Mouse (Mus musculus) limb, embryonic 11.5 days (tissue): Measurements from ENCODE around the gene Rcan1. TPM values are rescaled to one million over a fixed set of nuclear protein-coding genes. Genes with fewer than 3 reads are reported as not detected.

Source experiments
- ATAC-seq: fragments of 200-750 bp; cut with Nextera tagmentation; 2 replicates; pipeline ENCODE4 v1.8.0; 2017; ENCODE audit warnings: low read depth; ENCODE audit not compliant: insufficient number of reproducible peaks, low FRiP score, low TSS enrichment
- DNase-seq: peaks from one replicate; pipeline ENCODE4 v3.0.0-alpha.2; 2015; ENCODE audit warnings: low spot score
- H3K27ac ChIP-seq: fragments of 300-500 bp; sonication (generic); replicated peaks from 2 replicates; pipeline ENCODE4 v1.5.1; 2014; ENCODE audit warnings: low read depth, mild to moderate bottlenecking, low read length
- H3K27me3 ChIP-seq: fragments of 300-500 bp; sonication (generic); 2 replicates; pipeline ENCODE4 v1.6.1; 2014; ENCODE audit warnings: mild to moderate bottlenecking, low read length, mixed read lengths; ENCODE audit not compliant: control insufficient read depth, insufficient read depth
- H3K36me3 ChIP-seq: fragments of 300-500 bp; sonication (generic); 2 replicates; pipeline ENCODE4 v1.6.1; 2014; ENCODE audit warnings: mild to moderate bottlenecking, low read length, moderate library complexity, mixed read lengths; ENCODE audit not compliant: control insufficient read depth, insufficient read depth
- H3K4me1 ChIP-seq: fragments of 300-500 bp; sonication (generic); 2 replicates; pipeline ENCODE4 v1.6.1; 2014; ENCODE audit warnings: low read length, mixed read lengths; ENCODE audit not compliant: control insufficient read depth, insufficient read depth
- H3K4me2 ChIP-seq: fragments of 300-500 bp; sonication (generic); 2 replicates; pipeline ENCODE4 v1.6.1; 2014; ENCODE audit warnings: low read depth, mild to moderate bottlenecking, moderate library complexity; ENCODE audit not compliant: severe bottlenecking
- H3K4me3 ChIP-seq: fragments of 300-500 bp; sonication (generic); 2 replicates; pipeline ENCODE4 v1.5.1; 2014; ENCODE audit warnings: low read depth, low read length
- H3K9ac ChIP-seq: fragments of 300-500 bp; sonication (generic); 2 replicates; pipeline ENCODE4 v1.6.1; 2014; ENCODE audit warnings: mild to moderate bottlenecking, low read length
- H3K9me3 ChIP-seq: fragments of 300-500 bp; sonication (generic); 2 replicates; pipeline ENCODE4 v1.6.1; 2016; ENCODE audit warnings: low read length; ENCODE audit not compliant: control insufficient read depth
- WGBS: fragments of 180-500 bp; shearing (Covaris S2); extraction: QIAGEN DNeasy Blood & Tissue Kit; methylation state at CpG from one replicate; pipeline ENCODE4 v1.1.7; 2014; 5-methylcytosine and 5-hydroxymethylcytosine counted together
- polyA plus RNA-seq: library from polyadenylated mRNA; unstranded; fragments of >200 nt; fragmentation: Nextera tagmentation; extraction: Ambion mirVana; gene quantifications from 2 replicates; pipeline ENCODE4 v1.2.1, GENCODE M21; 2014

Gene Rcan1
- polyA plus RNA-seq, 1 experiment from 2014 or later = 33.0 TPM

GRCm38 (mm10) chr16:92439775-92440174 is 30.9 kb downstream of the Rcan1 start:
- H3K4me2 ChIP-seq = no peak overlapping the region
- 84% methylated on average over 2 of the region's 2 CpGs for WGBS
- no peak for DNase-seq
- no peaks in the 10 kb centered on the region for H3K27me3 ChIP-seq
- ATAC-seq = no peak
- H3K36me3 ChIP-seq = no peaks in the 10 kb centered on the region
- H3K27ac ChIP-seq = no peak overlapping the region
- no peaks in the 10 kb centered on the region for H3K9me3 ChIP-seq
- H3K9ac ChIP-seq = no peak overlapping the region
- no peak overlapping the region for H3K4me3 ChIP-seq
- 0 out of 2 replicates have a peak, but pooled peaks cover 3% of the 10 kb centered on the region for H3K4me1 ChIP-seq

GRCm38 (mm10) chr16:92435431-92435985 is 35.2 kb downstream of the Rcan1 start:
- Histone ChIP-seq H3K4me1 (no peaks in the 10 kb centered on the region), H3K4me3 (no peak overlapping the region), H3K9me3 (no peaks in the 10 kb centered on the region), H3K36me3 (no peaks in the 10 kb centered on the region; the same call in 1 of the 2 replicates), H3K27ac (no peak overlapping the region), H3K27me3 (no peaks in the 10 kb centered on the region), H3K9ac (no peak overlapping the region), H3K4me2 (no peak overlapping the region)
- WGBS = 88% methylated on average over 18 of the region's 18 CpGs
- ATAC-seq (no peak), DNase-seq (no peak)

GRCm38 (mm10) chr16:92433176-92433575 is 37.5 kb downstream of the Rcan1 start:
- no peak overlapping the region for H3K9ac ChIP-seq
- no peak overlapping the region for H3K4me3 ChIP-seq
- no peaks in the 10 kb centered on the region for H3K27me3 ChIP-seq
- no peak overlapping the region for H3K4me2 ChIP-seq
- no peaks in the 10 kb centered on the region; the same call in 1 of the 2 replicates for H3K36me3 ChIP-seq
- H3K9me3 ChIP-seq = no peaks in the 10 kb centered on the region
- 0 out of 2 replicates have a peak, but pooled peaks cover 3% of the 10 kb centered on the region for H3K4me1 ChIP-seq
- ATAC-seq = no peak
- DNase-seq = no peak
- no peak overlapping the region for H3K27ac ChIP-seq
- 90% methylated on average over 3 of the region's 3 CpGs for WGBS

GRCm38 (mm10) chr16:92430731-92431130 is 39.9 kb downstream of the Rcan1 start:
- no peaks in the 10 kb centered on the region for H3K27me3 ChIP-seq
- no peak overlapping the region for H3K27ac ChIP-seq
- no peaks in the 10 kb centered on the region for H3K9me3 ChIP-seq
- H3K4me1 ChIP-seq = 0 out of 2 replicates have a peak, but pooled peaks cover 3% of the 10 kb centered on the region
- no peaks in the 10 kb centered on the region; the same call in 1 of the 2 replicates for H3K36me3 ChIP-seq
- no peak for DNase-seq
- WGBS = 92% methylated on average over 8 of the region's 8 CpGs
- H3K4me2 ChIP-seq = no peak overlapping the region
- no peak overlapping the region for H3K9ac ChIP-seq
- ATAC-seq = no peak
- H3K4me3 ChIP-seq = no peak overlapping the region

- no peaks in the 10 kb centered on the region for H3K9me3 ChIP-seq
- ATAC-seq (no peak), DNase-seq (no peak)
- no peak overlapping the region for H3K9ac ChIP-seq
- no peak overlapping the region for H3K4me2 ChIP-seq
- WGBS = 77% methylated on average over 19 of the region's 19 CpGs
- H3K4me3 ChIP-seq = no peak overlapping the region
- no peak overlapping the region for H3K27ac ChIP-seq
- no peaks in the 10 kb centered on the region for H3K27me3 ChIP-seq
- no peaks in the 10 kb centered on the region; the same call in 1 of the 2 replicates for H3K36me3 ChIP-seq
- H3K4me1 ChIP-seq = peaks cover 14% of the 10 kb centered on the region
Observed at GRCm38 (mm10) chr16:92428197-92428950, 42.3 kb downstream of the Rcan1 start.

- Histone ChIP-seq H3K9me3 (no peaks in the 10 kb centered on the region), H3K4me2 (no peak overlapping the region), H3K27me3 (no peaks in the 10 kb centered on the region), H3K9ac (no peak overlapping the region), H3K36me3 (no peaks in the 10 kb centered on the region; the same call in 1 of the 2 replicates), H3K4me3 (no peak overlapping the region), H3K4me1 (peaks cover 21% of the 10 kb centered on the region), H3K27ac (no peak overlapping the region)
- WGBS = 64% methylated on average over 6 of the region's 6 CpGs
- ATAC-seq (no peak), DNase-seq (no peak)
Observed at GRCm38 (mm10) chr16:92426708-92427107, 44.0 kb downstream of the Rcan1 start.

GRCm38 (mm10) chr16:92425875-92426274 is 44.8 kb downstream of the Rcan1 start:
- no peak overlapping the region for H3K9ac ChIP-seq
- H3K4me3 ChIP-seq = no peak overlapping the region
- ATAC-seq (no peak), DNase-seq (no peak)
- no peak overlapping the region for H3K4me2 ChIP-seq
- 79% methylated on average over 11 of the region's 11 CpGs for WGBS
- no peaks in the 10 kb centered on the region for H3K27me3 ChIP-seq
- no peak overlapping the region for H3K27ac ChIP-seq
- no peaks in the 10 kb centered on the region; the same call in 1 of the 2 replicates for H3K36me3 ChIP-seq
- H3K9me3 ChIP-seq = no peaks in the 10 kb centered on the region
- peaks cover 21% of the 10 kb centered on the region for H3K4me1 ChIP-seq

- Histone ChIP-seq H3K9ac (no peak overlapping the region), H3K9me3 (no peaks in the 10 kb centered on the region), H3K27me3 (no peaks in the 10 kb centered on the region), H3K4me3 (no peak overlapping the region), H3K4me2 (no peak overlapping the region), H3K4me1 (peaks cover 18% of the 10 kb centered on the region), H3K27ac (peak overlapping the region; percentile 58), H3K36me3 (no peaks in the 10 kb centered on the region)
- no peak for ATAC-seq
- 46% methylated on average over 10 of the region's 10 CpGs for WGBS
- DNase-seq = no peak
Observed at GRCm38 (mm10) chr16:92423363-92423762, 47.3 kb downstream of the Rcan1 start.
